Mouse (Mus musculus) small intestine, adult 10 weeks (tissue): ENCODE results near the gene Gm8138. TPM values are rescaled to one million over a fixed set of nuclear protein-coding genes. Genes with fewer than 3 reads are reported as not detected.

Source experiments
- polyA plus RNA-seq: library from polyadenylated mRNA; stranded (reverse); fragments of 350-450 nt; fragmentation: Illumina TruSeq; extraction: RNeasy Lipid Tissue Mini Kit (QIAGEN cat#74804); gene quantifications from one replicate; pipeline ENCODE4 v1.2.3, GENCODE M21; 2014; ENCODE audit warnings: low replicate concordance

The Gm8138 gene
- not detected for polyA plus RNA-seq

DNA sequence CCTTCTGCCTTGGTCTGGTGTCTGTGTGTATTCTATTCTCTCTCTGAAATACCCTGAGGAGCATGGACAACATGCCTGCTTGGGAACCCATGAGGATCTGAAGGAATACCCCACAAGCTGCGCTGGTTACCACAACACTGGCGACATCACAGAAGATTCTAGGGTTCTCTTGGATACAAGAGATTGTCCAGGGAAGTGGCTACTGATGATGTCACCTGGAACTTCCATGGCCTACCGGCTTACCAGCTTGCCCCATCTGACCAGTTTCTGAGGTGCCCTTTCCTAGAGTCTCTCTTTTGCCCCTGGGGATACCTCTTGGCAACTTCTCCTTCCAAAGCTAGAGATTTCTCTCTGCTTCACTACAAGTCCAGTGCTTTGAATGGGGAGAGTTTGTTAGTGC, at the start of gene Gm8138:
Gm8138 (minus strand) TSS at position 101 of the 400 bp plus-strand sequence.

Other genes with a start within 250 kb of the Gm8138 start
- gene Gm7233, start 236.5 kb downstream of the Gm8138 start, polyA plus RNA-seq: not detected
- gene Gm8122, start 181.0 kb downstream of the Gm8138 start, polyA plus RNA-seq: not detected
- not detected for gene Gm8126, start 157.7 kb downstream of the Gm8138 start, polyA plus RNA-seq
- not detected for gene Gm9732, start 141.3 kb downstream of the Gm8138 start, polyA plus RNA-seq
- not detected for gene Gm8127, start 122.5 kb downstream of the Gm8138 start, polyA plus RNA-seq
- gene 1700001F09Rik, start 68.5 kb downstream of the Gm8138 start, polyA plus RNA-seq: not detected
- gene Gm5799, start 127.2 kb upstream of the Gm8138 start, polyA plus RNA-seq: not detected
- not detected for gene Gm17654, start 162.8 kb upstream of the Gm8138 start, polyA plus RNA-seq
- gene Gm10375, start 191.7 kb upstream of the Gm8138 start, polyA plus RNA-seq: not detected